Mouse (Mus musculus) heart, embryonic 11.5 days (tissue): ENCODE measurements around the gene Gm3409. TPM values are rescaled to one million over a fixed set of nuclear protein-coding genes. Genes with fewer than 3 reads are reported as not detected.
"Not testable (repeated sequence)": the region's sequence is repeated elsewhere in the genome, so short reads cannot be mapped to it uniquely, and the experiment has no call there.

Experiments used
- ATAC-seq: fragments of 200-750 bp; cut with Nextera tagmentation; replicated peaks from 2 replicates; pipeline ENCODE4 v1.8.0; 2017; ENCODE audit warnings: moderate library complexity; ENCODE audit not compliant: insufficient number of reproducible peaks, low FRiP score, low TSS enrichment
- H3K27ac ChIP-seq: fragments of 300-500 bp; sonication (generic); 2 replicates; pipeline ENCODE4 v1.5.1; 2014; ENCODE audit warnings: mild to moderate bottlenecking, low read depth, low read length
- H3K27me3 ChIP-seq: fragments of 300-500 bp; sonication (generic); 2 replicates; pipeline ENCODE4 v1.6.1; 2014; ENCODE audit warnings: mild to moderate bottlenecking, low read length, mixed read lengths; ENCODE audit not compliant: control insufficient read depth, insufficient read depth
- H3K36me3 ChIP-seq: fragments of 300-500 bp; sonication (generic); 2 replicates; pipeline ENCODE4 v1.6.1; 2014; ENCODE audit warnings: mild to moderate bottlenecking, low read length, moderate library complexity, mixed read lengths; ENCODE audit not compliant: control insufficient read depth, insufficient read depth
- H3K4me1 ChIP-seq: fragments of 300-500 bp; sonication (generic); 2 replicates; pipeline ENCODE4 v1.6.1; 2014; ENCODE audit warnings: low read length; ENCODE audit not compliant: control insufficient read depth, insufficient read depth
- H3K4me2 ChIP-seq: fragments of 300-500 bp; sonication (generic); 2 replicates; pipeline ENCODE4 v1.6.1; 2014; ENCODE audit warnings: mild to moderate bottlenecking, moderate library complexity
- H3K4me3 ChIP-seq: fragments of 300-500 bp; sonication (generic); 2 replicates; pipeline ENCODE4 v1.5.1; 2014; ENCODE audit warnings: low read depth, low read length
- H3K9ac ChIP-seq: fragments of 300-500 bp; sonication (generic); 2 replicates; pipeline ENCODE4 v1.6.1; 2014; ENCODE audit warnings: mild to moderate bottlenecking, low read depth, low read length, moderate library complexity
- H3K9me3 ChIP-seq: fragments of 300-500 bp; sonication (generic); replicated peaks from 2 replicates; pipeline ENCODE4 v1.6.1; 2016; ENCODE audit warnings: low read length; ENCODE audit not compliant: control insufficient read depth
- WGBS: fragments of 180-500 bp; shearing (Covaris S2); extraction: QIAGEN DNeasy Blood & Tissue Kit; methylation state at CpG from one replicate; pipeline ENCODE4 v1.1.7; 2014; ENCODE audit not compliant: insufficient replicate concordance; 5-methylcytosine and 5-hydroxymethylcytosine counted together
- polyA plus RNA-seq: library from polyadenylated mRNA; unstranded; fragments of >200 nt; fragmentation: Nextera tagmentation; extraction: Ambion mirVana; gene quantifications from 2 replicates; pipeline ENCODE4 v1.2.1, GENCODE M21; 2014

Gm3409 gene
- not detected in 2 replicates for polyA plus RNA-seq

- WGBS: 78% methylated on average over 2 of the region's 3 CpGs
- not testable (repeated sequence) for ATAC-seq, H3K4me1 ChIP-seq, H3K27ac ChIP-seq, H3K9me3 ChIP-seq, H3K36me3 ChIP-seq, H3K4me2 ChIP-seq, H3K27me3 ChIP-seq, H3K4me3 ChIP-seq, H3K9ac ChIP-seq
Measured at GRCm38 (mm10) chr5:146537347-146537746, at the start of gene Gm3409. TSS of gene Gm3409 (plus strand) at chr5:146537647.

- H3K9me3 ChIP-seq, H3K4me3 ChIP-seq, ATAC-seq, H3K9ac ChIP-seq, H3K4me2 ChIP-seq, H3K4me1 ChIP-seq, H3K36me3 ChIP-seq, H3K27ac ChIP-seq, H3K27me3 ChIP-seq: not testable (repeated sequence)
- WGBS: 7% methylated on average over 3 of the region's 4 CpGs
Measured at GRCm38 (mm10) chr5:146488959-146489358, 48.5 kb upstream of the Gm3409 start.

- H3K9ac ChIP-seq, H3K4me1 ChIP-seq, H3K27me3 ChIP-seq, H3K9me3 ChIP-seq, H3K27ac ChIP-seq, ATAC-seq, H3K4me2 ChIP-seq, H3K36me3 ChIP-seq, H3K4me3 ChIP-seq: not testable (repeated sequence)
- WGBS: no CpG with 5 or more reads among the region's 5 CpGs
Measured at GRCm38 (mm10) chr5:146491063-146491462, 46.4 kb upstream of the Gm3409 start, which contains the start of gene Gm6370. TSS of gene Gm6370 (plus strand) at chr5:146491363.

GRCm38 (mm10) chr5:146502099-146502498, 35.3 kb upstream of the Gm3409 start, which contains the start of gene 4930449I24Rik:
TSS of gene 4930449I24Rik (plus strand) at chr5:146502399.
- not testable (repeated sequence) for H3K4me2 ChIP-seq, H3K36me3 ChIP-seq, ATAC-seq, H3K4me1 ChIP-seq, H3K9me3 ChIP-seq, H3K27ac ChIP-seq, H3K4me3 ChIP-seq, H3K27me3 ChIP-seq, H3K9ac ChIP-seq
- WGBS: no CpG with 5 or more reads among the region's 5 CpGs

- no CpG with 5 or more reads among the region's 5 CpGs for WGBS
- not testable (repeated sequence) for H3K27ac ChIP-seq, H3K4me3 ChIP-seq, H3K27me3 ChIP-seq, ATAC-seq, H3K4me1 ChIP-seq, H3K9ac ChIP-seq, H3K4me2 ChIP-seq, H3K36me3 ChIP-seq, H3K9me3 ChIP-seq
Measured at GRCm38 (mm10) chr5:146513823-146514222, 23.6 kb upstream of the Gm3409 start, which contains the start of gene Gm3402. TSS of gene Gm3402 (plus strand) at chr5:146514123.

- WGBS: 80% methylated on average over 1 of the region's 3 CpGs
- H3K4me3 ChIP-seq, H3K27ac ChIP-seq, H3K9me3 ChIP-seq, H3K9ac ChIP-seq, H3K4me2 ChIP-seq, H3K27me3 ChIP-seq, H3K4me1 ChIP-seq, ATAC-seq, H3K36me3 ChIP-seq: not testable (repeated sequence)
Measured at GRCm38 (mm10) chr5:146525501-146525900, 11.9 kb upstream of the Gm3409 start, which contains the start of gene Gm3404. TSS of gene Gm3404 (plus strand) at chr5:146525801.

GRCm38 (mm10) chr5:146555836-146556235, 18.4 kb downstream of the Gm3409 start, which contains the start of gene Gm3415:
TSS of gene Gm3415 (plus strand) at chr5:146556136.
- H3K36me3 ChIP-seq, H3K4me3 ChIP-seq, H3K4me1 ChIP-seq, H3K4me2 ChIP-seq, ATAC-seq, H3K9me3 ChIP-seq, H3K27me3 ChIP-seq, H3K27ac ChIP-seq, H3K9ac ChIP-seq: not testable (repeated sequence)
- no CpG with 5 or more reads among the region's 3 CpGs for WGBS

GRCm38 (mm10) chr5:146564259-146564658, 26.8 kb downstream of the Gm3409 start:
- Histone ChIP-seq H3K9ac (no peak overlapping the region), H3K4me3 (no peak overlapping the region), H3K27me3 (no peaks in the 10 kb centered on the region), H3K27ac (no peak overlapping the region), H3K4me1 (no peaks in the 10 kb centered on the region), H3K9me3 (no peaks in the 10 kb centered on the region), H3K36me3 (no peaks in the 10 kb centered on the region), H3K4me2 (no peak overlapping the region)
- 81% methylated on average over 1 of the region's 1 CpGs for WGBS
- ATAC-seq: no peak

GRCm38 (mm10) chr5:146567054-146567453, 29.6 kb downstream of the Gm3409 start:
- Histone ChIP-seq H3K4me2 (no peak overlapping the region), H3K9ac (no peak overlapping the region), H3K4me3 (no peak overlapping the region), H3K36me3 (no peaks in the 10 kb centered on the region), H3K27me3 (no peaks in the 10 kb centered on the region), H3K27ac (no peak overlapping the region), H3K4me1 (no peaks in the 10 kb centered on the region), H3K9me3 (no peaks in the 10 kb centered on the region)
- 50% methylated on average over 4 of the region's 4 CpGs for WGBS
- no peak for ATAC-seq
